Mouse (Mus musculus) left cerebral cortex, adult 2 months (tissue): Measurements from ENCODE around the gene Tagap1. TPM values are rescaled to one million over a fixed set of nuclear protein-coding genes. Genes with fewer than 3 reads are reported as not detected.
"Not testable (repeated sequence)": the region's sequence is repeated elsewhere in the genome, so short reads cannot be mapped to it uniquely, and the experiment has no call there.

ENCODE experiments used
- DNase-seq, 2 experiments: peaks; one replicate each; pipeline ENCODE4 v3.0.0; 2021 to 2022; ENCODE audit warnings: low spot score in 2 of 2, mixed read lengths in 1 of 2; ENCODE audit errors: extremely low spot score in 1 of 2
- H3K27ac ChIP-seq: fragments of 200-600 bp; 2 replicates; pipeline ENCODE4 v1.8.1; 2022
- H3K4me3 ChIP-seq: fragments of 200-600 bp; 2 replicates; pipeline ENCODE4 v1.8.1; 2022
- CTCF ChIP-seq: fragments of 200-600 bp; IDR thresholded peaks from 2 replicates; pipeline ENCODE4 v1.8.1; 2022; ENCODE audit warnings: antibody characterized with exemption, mild to moderate bottlenecking, moderate library complexity
- intact Hi-C: fragments of 180-260 bp; cut with DNase I; formaldehyde crosslinking; loops from one replicate; pipeline ENCODE4 v1.15.1; 2025
- total RNA-seq, 2 experiments: library from RNA; stranded (reverse); gene quantifications; 2 replicates each; pipeline ENCODE4 v1.2.3; 2021

The Tagap1 gene
- total RNA-seq, 2 experiments from 2014 or later: 28.5 to 31.5 TPM

DNA sequence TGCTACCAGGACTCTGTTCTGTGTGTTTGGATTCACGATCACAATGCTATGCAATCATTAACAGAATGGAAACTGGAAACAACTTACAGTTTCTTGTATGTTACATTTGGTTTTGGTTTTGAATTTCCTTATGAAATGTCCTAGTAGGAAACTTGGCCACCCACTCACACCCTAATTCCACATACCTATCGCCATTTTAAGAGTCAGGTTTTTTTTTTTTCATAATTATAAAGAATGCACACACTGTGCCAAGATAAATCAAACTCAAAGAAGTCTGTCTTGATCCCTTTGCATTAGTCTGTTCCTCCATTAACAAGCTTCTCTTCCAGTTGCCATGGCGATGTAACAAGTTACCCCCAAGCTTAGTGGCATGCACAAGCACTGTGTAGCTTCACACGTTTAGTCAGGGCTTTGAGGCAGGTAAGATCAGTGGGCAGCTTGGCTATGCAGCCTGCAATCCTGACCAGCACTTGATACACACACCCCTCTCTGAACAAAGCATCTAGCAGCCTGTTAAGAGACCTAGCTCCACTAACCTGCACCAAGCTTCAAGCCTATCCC is 12.0 kb upstream of the Tagap1 start:
- DNase-seq, H3K4me3 ChIP-seq, H3K27ac ChIP-seq, intact Hi-C loops: not testable (repeated sequence)

DNA sequence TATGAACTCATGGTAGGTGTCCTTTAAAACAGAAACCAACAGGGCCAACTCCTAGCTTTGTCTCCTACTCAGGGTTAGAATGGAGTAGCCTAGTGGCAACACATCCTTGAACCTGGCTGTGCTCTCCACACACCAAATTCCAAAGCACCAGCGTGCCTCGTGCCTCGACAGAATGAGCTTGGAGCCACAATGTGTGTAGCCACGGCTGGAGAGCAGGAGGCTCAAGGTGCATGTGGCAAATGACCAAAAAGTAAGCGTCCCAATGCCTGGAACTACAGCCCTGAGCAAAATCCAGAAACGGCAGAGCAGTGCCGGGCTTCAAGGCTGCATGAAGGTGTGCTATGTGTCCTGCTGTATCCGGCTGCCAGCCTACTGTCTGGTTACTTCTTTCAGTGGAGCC is 10.3 kb upstream of the Tagap1 start:
- DNase-seq, intact Hi-C loops, H3K27ac ChIP-seq, H3K4me3 ChIP-seq: not testable (repeated sequence)

DNA sequence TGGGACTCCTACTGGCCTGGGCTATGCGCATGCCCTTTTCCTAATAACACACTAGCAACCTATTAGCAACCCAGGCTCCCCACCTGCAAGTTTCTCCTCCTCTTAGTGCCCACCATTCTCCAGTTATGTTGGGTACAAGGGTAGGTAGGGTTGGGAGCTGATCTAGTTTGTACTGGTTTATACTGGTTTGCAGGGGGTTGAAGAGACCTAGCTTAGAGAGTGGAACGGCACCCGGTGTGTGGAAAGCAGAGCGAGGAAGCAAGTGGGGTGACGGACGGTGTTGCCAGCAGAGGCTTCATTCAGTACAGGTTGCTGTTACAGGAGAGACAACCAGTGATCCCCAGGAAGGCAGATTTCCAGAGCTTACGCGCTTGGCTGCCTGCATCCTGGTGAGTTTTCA is 9.4 kb upstream of the Tagap1 start, which contains the start of gene Rnaset2b:
Gene Rnaset2b (plus strand): TSS at position 301 of the 400 bp plus-strand sequence.
- DNase-seq, H3K27ac ChIP-seq, intact Hi-C loops, H3K4me3 ChIP-seq: not testable (repeated sequence)

DNA sequence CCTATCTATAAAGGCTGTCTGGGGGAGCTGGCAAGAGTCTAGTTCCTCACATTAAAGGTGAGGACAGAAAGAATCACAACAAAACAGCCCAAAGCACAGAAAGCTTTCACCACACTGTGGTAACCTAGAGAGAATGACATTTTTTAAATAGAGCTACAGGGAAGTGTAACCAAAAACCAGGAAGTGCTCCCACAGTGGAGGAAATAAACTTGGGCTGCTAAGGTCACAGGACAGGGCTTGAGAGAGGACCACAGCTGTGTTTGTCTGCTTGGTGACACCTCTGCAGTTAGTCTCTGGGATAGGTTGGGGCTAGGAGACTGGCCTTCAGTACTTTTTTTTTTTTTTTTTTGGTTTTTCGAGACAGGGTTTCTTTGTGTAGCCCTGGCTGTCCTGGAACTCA is 6.7 kb upstream of the Tagap1 start:
- H3K27ac ChIP-seq, DNase-seq, intact Hi-C loops, H3K4me3 ChIP-seq: not testable (repeated sequence)

DNA sequence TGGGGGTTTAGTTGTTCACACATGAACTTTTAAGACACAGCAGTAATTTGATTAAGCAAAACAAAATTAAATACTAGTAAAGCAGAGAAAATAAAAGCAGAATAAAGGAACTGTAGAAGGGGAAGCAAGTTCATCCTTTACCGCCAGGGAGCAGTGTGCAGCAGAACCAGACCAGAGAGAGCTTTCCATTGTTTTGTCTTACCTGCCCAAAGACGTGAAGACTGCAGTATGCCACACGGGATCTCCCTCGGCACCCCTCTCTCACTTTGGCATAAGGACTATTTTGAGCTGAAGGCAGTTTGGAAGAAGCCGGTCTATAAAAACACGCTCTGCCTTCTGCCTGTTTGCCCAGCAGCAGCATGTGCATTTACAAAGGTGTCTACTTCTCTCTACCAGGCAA is 4.4 kb upstream of the Tagap1 start:
- peak; percentile 47 for TF ChIP-seq CTCF
- H3K4me3 ChIP-seq, intact Hi-C loops, DNase-seq, H3K27ac ChIP-seq: not testable (repeated sequence)

DNA sequence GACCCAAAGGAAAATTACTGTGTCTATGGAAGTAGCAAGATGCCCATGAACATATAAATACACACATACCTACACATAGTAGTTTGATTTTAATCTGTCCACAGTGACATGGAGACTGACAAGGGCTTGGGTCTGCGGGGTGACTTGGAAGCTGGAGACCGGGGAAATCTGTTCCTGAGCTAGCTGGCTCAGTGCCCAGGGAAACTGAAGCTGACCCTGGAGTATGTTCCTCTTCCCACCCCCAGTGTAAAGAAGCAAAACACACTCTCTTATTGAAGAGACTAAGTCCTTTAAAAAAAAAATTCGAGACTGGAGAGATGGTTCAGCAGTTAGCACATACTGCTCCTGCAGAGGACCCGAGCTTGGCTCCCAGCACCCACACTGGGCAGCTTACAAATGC is 2.0 kb upstream of the Tagap1 start:
- H3K4me3 ChIP-seq, intact Hi-C loops, H3K27ac ChIP-seq, DNase-seq: not testable (repeated sequence)

DNA sequence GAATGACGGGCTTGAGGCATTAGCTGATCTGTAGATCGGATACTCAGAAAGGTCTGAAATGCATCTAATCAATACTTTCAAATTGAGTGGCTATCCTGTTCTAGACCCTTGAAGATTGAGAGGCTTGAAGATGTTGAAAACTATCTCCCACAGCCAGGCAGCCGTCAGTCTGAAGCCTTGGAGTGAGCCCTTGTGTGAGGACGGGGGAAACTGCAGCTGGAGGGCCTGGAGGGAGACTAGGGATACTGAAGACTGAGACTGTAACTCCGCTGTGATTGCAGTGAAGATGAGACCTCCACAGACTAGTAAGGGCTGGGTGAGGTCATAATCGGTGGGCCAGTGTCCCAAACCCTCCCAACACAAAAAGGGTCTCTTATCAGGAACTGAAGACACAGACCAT is 1.4 kb upstream of the Tagap1 start:
- H3K27ac ChIP-seq, H3K4me3 ChIP-seq, intact Hi-C loops, DNase-seq: not testable (repeated sequence)

DNA sequence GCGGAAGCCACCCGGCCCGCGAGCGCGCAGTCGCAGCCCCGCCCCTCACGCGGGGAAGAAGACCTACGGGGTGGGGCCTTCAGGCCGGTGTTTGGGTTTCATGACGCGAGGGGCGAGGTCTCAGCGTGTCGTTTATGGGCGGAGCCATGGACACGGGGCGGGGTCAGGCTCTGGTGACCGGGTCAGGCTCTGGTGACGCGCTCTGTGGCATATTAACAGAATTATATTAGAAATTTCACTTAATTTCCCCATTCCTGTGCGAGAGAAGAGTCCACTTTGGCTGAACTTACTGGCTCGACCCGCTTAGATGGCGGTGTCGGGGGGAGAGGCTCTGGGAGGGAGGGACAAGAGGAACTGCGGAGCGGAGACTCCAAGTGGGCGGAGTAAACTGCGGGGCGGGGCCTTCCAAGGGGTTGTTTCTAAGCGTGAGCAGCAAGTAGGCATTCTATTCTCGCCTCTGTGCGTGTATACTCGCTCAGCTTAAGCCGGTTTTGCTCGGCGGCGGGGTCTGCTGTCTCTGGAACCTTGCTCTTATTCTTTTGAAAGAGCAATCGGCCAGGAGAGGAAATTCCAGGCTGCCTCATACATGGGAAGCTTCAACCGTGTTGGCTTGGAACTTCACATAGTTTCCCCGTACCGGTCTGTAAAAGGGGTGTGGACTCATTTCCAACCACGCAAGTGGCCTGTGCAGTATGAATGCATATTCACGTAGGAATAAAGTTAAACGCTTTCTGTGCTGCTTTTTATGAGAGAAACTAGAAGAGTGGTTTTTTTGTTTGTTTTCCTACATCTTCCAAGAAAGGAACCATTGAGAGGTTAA is 435 bp upstream of the Tagap1 start:
- H3K4me3 ChIP-seq: peak overlapping the region; percentile 32; the same call in 1 of the 2 replicates
- peak in 1 of 2 experiments; percentile 28 for DNase-seq
- intact Hi-C loops, H3K27ac ChIP-seq: not testable (repeated sequence)

DNA sequence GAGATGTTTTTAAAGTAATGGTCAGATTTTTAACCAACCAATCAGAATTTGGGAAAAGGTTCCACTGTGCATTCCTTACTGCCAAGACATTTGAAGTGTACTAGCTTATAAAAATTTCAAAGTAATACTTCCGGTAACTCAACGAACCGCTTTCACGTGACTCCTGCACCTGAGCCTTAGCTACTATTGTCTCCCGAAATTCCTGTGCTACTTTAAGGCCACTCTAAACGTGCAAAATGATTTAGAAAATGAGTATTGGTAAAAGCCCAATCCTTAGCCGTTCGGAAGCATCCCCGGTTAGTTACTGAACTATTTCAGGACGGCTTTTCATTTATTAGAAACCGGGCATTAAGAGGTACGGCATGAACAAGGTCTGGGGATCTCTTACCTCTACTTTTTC is 607 bp downstream of the Tagap1 start:
- DNase-seq, H3K27ac ChIP-seq, intact Hi-C loops: not testable (repeated sequence)
- H3K4me3 ChIP-seq: peak overlapping the region; percentile 45

DNA sequence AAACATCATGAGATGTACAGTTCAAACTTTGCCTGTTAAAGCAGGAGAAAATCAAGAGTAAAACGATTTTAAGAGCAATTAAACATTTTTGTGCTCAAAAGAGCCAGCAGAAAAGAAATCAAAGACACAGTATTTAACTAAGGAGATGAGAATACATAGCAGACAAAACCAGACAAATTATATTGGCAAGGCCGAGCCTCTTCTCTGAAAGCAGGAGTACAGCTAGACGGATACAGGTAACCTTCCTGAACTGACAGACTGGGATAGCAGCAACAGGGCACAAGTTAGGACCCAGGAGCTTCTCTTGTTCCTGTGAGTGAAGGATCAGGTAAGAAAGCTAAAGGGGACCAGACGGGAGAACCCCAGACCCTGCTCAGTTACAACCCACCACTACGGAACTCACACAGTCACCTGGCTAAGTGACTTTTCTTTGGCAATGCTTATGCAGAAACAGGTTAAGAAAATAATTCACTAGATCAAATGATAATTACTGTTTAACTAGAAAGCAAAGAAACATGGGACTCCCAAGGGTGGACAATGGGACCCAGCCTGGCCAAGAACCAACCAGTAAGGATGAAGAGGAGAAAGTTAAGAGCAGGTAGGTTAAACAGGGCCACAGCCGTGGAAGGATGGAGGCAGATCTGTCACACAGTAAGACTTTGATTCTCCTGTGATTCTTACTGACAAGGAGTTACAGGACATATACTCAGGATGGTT is 1.3 kb downstream of the Tagap1 start:
- H3K4me3 ChIP-seq, DNase-seq, H3K27ac ChIP-seq, intact Hi-C loops: not testable (repeated sequence)

DNA sequence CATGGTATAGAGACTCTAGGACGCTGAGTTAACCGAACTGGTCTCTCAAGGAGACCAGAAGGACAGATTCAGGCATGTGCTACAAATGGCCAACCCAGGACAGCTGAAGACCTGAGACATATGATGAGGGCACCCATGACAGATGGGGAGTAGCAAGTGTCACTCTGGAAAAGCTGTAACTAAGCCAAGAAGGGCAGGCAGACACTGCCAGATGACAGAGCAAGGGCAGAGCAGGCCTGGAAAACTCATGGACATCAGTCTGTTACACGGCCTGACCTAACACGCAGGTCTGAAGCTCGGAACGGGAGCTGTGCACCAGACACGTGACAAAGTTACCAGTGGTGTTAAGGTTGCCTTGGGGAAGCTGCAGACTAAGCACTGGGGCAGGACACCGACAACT is 2.1 kb downstream of the Tagap1 start:
- H3K27ac ChIP-seq, DNase-seq, intact Hi-C loops, H3K4me3 ChIP-seq: not testable (repeated sequence)

DNA sequence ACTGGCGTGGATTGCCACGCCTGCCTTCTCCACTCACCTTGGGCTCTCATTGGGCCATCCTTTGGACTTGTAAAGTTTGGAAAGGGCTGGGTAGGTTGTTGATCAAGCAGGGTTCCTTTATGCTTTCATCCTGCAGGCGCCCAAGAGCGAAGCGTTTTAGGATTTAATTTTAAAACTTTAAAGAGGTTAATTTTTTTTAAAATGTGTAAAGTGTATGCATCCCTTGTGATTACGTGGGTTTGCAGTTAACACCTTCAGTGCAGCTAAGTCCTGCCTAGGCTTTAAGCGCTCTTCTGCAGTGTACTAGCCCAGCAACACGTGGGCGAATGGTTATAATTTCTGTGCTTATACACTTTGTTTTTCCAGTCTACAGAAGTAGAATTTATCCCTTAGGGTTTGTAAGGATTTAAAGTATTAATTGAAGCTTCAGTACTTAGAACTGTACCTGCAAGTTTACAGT is 12.2 kb downstream of the Tagap1 start:
- intact Hi-C loops: loop anchor here (10.0 kb wide), 1 partner anchor 996 kb away; the partner anchor contains the start of gene Rsph3a
- DNase-seq: not testable (repeated sequence)
- Histone ChIP-seq H3K4me3 (peak overlapping the region; percentile 74), H3K27ac (peak overlapping the region; percentile 81; the same call in 1 of the 2 replicates)

DNA sequence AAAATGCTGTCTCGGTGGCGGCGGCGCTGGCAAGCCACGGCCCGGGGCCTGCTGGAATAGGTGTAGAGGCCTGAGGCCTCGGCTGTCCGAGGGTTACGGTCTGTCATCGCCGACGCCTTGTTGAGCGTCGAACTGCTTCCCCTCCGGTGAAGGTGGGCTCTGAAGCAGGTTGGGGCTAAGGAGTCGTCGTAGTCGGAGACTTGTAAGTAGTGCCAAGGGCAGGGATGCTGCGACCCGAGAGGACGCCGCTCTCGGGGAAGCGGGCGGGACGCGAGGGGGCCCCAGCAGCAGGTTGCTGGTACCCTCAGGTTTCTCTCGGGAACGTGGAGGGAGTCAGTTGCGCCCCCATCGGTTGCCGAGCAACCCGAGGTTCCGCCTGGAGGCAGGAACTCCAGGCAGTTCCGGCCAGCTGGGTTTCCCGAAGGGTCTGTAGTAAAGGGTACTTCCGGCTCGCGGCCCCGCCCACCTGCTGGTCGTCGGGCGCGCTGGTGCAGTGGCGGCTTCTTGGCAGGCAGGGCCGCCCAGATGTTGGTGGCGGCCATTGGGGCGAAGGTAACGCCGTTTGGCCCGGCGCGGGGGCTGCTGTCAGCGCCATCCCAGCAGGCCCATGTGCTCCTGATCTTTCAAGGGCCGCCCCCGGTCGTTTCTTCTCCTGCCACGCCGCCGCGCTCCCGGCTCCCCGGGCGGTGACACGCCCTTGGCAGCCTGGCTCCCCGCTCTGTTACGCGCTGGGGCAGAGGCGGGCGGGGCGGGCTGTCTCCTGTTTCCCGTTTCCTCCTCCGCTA is 12.8 kb downstream of the Tagap1 start, which contains the start of gene Rsph3b:
Gene Rsph3b (minus strand): TSS at position 699 of the 785 bp plus-strand sequence.
- peak within 1 kb of the TSS; percentile 74 for H3K4me3 ChIP-seq
- peak; percentile 73 to 84 for DNase-seq
- intact Hi-C loops: loop anchor here (10.0 kb wide), 1 partner anchor 997 kb away; the partner anchor contains the start of gene Rsph3a
- H3K27ac ChIP-seq: peak within 1 kb of the TSS; percentile 81

DNA sequence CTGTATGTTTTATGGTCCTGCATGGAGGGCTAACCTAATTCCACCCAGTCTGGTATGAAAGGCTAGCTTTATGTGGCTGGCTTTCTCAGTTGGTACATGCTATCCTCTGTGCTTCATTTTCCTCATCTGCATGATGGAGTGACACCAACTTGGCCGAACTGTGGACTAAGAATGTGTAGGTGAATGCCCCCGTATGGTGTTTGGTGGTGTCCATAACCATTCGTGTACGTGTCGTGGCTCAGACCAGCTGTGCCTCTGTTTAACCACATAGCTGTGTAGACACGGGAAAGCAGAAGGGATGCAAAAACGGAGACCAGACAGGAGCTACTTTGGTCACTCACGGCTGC is 13.3 kb downstream of the Tagap1 start:
- H3K4me3 ChIP-seq: peak overlapping the region; percentile 74
- not testable (repeated sequence) for H3K27ac ChIP-seq, DNase-seq
- intact Hi-C loops: loop anchor here (10.0 kb wide), 1 partner anchor 997 kb away; the partner anchor contains the start of gene Rsph3a

DNA sequence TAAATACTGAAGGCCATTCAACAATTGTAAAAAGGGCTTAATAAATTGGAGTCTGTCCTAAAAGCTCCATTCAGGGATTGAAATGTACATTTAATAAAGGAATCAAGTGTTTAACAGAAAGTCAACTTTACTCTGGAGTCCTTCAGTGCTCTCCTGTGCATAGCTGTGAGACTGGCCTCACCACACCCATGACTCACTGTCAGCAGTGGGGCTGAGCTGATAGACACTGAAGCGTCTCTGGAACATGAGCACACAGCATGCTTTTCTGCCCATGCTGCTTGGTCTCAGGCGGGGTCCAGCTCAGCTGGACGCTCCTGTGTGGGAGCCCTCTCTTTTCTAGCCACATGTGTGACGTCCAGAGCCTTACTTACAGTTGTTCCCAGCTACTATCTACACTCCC is 18.4 kb downstream of the Tagap1 start:
- intact Hi-C loops: loop anchor here (10.0 kb wide), 1 partner anchor 1002 kb away; the partner anchor contains the start of gene Rsph3a
- DNase-seq, H3K4me3 ChIP-seq, H3K27ac ChIP-seq: not testable (repeated sequence)

DNA sequence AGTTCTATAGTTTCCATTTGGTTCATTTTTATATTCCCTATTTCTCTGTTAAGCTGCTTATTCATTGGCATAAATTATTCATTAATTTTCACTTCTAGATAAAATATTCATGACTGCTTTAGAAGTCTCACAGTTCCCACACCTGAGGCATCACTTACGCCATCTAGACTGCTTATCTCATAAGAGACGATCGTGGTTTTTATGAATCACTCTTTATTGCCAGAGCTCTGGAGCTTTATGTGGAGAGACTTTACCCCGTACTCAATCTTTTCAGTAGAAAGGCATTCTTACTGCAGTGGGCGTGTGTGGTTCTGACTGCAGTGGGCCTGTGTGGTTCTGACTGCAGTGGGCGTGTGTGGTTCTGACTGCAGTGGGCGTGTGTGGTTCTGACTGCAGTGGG is 29.3 kb downstream of the Tagap1 start:
- intact Hi-C loops, H3K4me3 ChIP-seq, H3K27ac ChIP-seq, DNase-seq: not testable (repeated sequence)
